Mouse (Mus musculus): ENCODE data around the gene Ccnb1.

- TF ChIP-seq POLR2A (IDR thresholded peaks at IDR 0.05; ENCODE audit: borderline replicate concordance, extremely low read depth, insufficient read depth, insufficient read length, poor library complexity, severe bottlenecking) (no peak), CTCF (IDR thresholded peaks at IDR 0.05; ENCODE audit: borderline replicate concordance, extremely low read depth, insufficient read depth, insufficient read length) (no peak)
Measured at GRCm38 (mm10) chr13:100834777-100835176, 48.4 kb upstream of the Ccnb1 start.

Measured in brain, embryonic 14.5 days (tissue).